Mouse (Mus musculus): Measurements from ENCODE around the gene Man1c1. TPM values are rescaled to one million over a fixed set of nuclear protein-coding genes. Genes with fewer than 3 reads are reported as not detected.
A peak's percentile ranks its signal among the peaks of the same experiment; 100 is the strongest.

The Man1c1 gene
- polyA plus RNA-seq, 1 experiment, result 10.7 TPM

DNA sequence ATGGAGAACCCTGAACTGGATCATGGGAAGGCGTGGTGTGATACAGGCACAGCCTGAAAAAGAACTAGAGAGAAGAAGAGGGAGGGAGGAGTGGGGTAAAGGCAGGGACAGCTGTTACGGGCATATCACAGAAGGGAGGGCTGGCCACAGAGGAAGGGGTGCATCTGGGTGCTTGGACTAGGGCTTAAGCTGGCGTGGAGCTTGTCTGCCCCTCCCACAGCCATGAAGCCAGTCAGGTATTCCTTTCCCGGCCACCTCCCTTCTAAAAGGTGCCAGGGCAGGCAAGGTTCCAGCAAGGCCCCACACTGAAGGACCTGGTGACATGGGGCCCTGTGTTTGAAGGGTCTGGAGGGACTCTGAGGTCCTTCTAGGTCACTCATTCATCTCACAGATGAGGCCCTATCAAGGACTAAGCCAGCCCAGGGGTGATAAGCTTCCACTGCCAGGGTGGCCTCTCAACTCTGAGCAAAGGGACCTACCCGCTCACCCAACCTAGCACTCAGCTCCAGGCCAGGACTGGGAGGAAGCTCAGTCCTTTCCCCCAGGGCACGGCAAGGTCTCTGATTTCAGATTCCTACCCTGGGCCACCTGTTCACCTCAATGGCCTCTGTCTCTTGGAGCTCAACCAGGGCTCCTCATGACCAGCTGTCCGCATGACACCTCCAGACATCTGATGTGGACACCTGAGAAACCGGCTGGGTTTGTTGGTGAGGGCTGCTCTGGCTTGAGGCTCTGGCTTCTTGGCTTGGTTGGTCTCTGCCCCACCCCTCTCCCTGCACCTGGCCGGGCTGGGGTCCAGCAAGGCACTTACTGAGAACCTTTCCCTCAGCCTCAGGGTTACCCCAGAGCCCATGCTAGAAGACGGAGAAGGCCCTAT lies 107.0 kb downstream of the Man1c1 start:
- TF ChIP-seq CTCF (IDR thresholded peaks at IDR 0.05; ENCODE audit: borderline replicate concordance, extremely low read depth, insufficient read depth, insufficient read length) (no peak), POLR2A (IDR thresholded peaks at IDR 0.05; ENCODE audit: borderline replicate concordance, extremely low read depth, insufficient read depth, insufficient read length, poor library complexity, severe bottlenecking) (no peak)
- DNase-seq (ENCODE audit: low read depth), result no peak

DNA sequence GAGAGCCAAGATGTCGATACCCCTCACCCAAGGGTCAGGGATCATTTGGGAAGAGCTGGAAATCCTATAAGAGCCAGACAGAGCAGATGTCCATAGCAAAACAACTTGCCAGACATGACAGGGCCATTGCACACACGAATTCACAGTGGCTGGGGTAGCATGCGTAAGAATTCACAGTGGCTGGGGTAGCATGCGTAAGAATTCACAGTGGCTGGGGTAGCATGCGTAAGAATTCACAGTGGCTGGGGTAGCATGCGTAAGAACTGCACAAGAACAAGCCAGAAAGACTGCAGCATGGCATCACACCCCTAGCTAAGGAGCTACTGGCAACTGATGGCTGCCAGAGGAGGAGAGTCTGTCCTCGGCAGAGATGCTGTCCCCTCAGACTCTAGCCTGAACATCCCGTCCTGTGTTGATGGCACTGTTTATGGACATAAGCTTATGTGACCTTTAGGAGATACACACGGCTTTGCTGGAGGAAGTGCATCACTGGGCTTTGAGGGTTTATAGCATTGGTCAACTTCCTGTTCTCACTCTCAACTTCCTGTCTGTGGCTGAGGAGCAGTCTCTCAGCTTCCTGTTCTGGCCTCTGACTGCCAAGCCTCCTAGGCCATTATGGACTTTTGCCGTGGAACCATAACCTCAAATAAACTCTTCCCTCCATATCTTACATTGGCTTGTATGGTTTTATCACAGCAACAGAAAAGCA lies 109.2 kb downstream of the Man1c1 start:
- DNase-seq (ENCODE audit: low read depth), result no peak
- no peak for TF ChIP-seq CTCF (IDR thresholded peaks at IDR 0.05; ENCODE audit: borderline replicate concordance, extremely low read depth, insufficient read depth, insufficient read length)
- no peak for TF ChIP-seq POLR2A (IDR thresholded peaks at IDR 0.05; ENCODE audit: borderline replicate concordance, extremely low read depth, insufficient read depth, insufficient read length, poor library complexity, severe bottlenecking)

GRCm38 (mm10) chr4:134592442-134592841 lies 111.6 kb downstream of the Man1c1 start:
- no peak for DNase-seq (ENCODE audit: low read depth)
- no peak for TF ChIP-seq POLR2A (IDR thresholded peaks at IDR 0.05; ENCODE audit: borderline replicate concordance, extremely low read depth, insufficient read depth, insufficient read length, poor library complexity, severe bottlenecking)
- no peak for TF ChIP-seq CTCF (IDR thresholded peaks at IDR 0.05; ENCODE audit: borderline replicate concordance, extremely low read depth, insufficient read depth, insufficient read length)

GRCm38 (mm10) chr4:134591506-134592061 lies 112.5 kb downstream of the Man1c1 start:
- no peak for TF ChIP-seq POLR2A (IDR thresholded peaks at IDR 0.05; ENCODE audit: borderline replicate concordance, extremely low read depth, insufficient read depth, insufficient read length, poor library complexity, severe bottlenecking)
- TF ChIP-seq CTCF (IDR thresholded peaks at IDR 0.05; ENCODE audit: borderline replicate concordance, extremely low read depth, insufficient read depth, insufficient read length), result no peak
- peak; percentile 91 for DNase-seq (ENCODE audit: low read depth)

GRCm38 (mm10) chr4:134590227-134590926 lies 113.7 kb downstream of the Man1c1 start:
- TF ChIP-seq POLR2A (IDR thresholded peaks at IDR 0.05; ENCODE audit: borderline replicate concordance, extremely low read depth, insufficient read depth, insufficient read length, poor library complexity, severe bottlenecking) (no peak), CTCF (IDR thresholded peaks at IDR 0.05; ENCODE audit: borderline replicate concordance, extremely low read depth, insufficient read depth, insufficient read length) (peak; percentile 42)
- DNase-seq (ENCODE audit: low read depth), result no peak

DNA sequence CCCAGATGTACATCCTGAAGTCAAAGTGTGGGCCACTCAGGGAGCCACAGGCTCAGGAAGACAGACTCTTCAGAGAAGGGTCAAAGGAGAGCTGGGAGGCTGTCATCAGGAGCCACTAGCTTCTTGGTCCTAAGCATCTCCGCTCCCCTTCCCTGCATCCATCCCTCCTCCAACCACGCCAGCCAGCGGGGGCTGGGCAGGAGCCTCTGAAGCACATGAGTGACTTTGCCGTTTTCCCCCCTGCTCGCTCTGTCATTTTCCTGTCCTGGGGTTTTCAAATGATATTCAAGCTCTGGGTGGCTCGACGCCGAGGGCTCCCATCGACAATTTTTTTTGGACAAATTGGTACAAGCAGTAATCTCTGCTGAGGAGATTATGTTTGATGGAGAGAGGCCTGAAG lies 114.3 kb downstream of the Man1c1 start:
- DNase-seq (ENCODE audit: low read depth), result no peak
- no peak for TF ChIP-seq POLR2A (IDR thresholded peaks at IDR 0.05; ENCODE audit: borderline replicate concordance, extremely low read depth, insufficient read depth, insufficient read length, poor library complexity, severe bottlenecking)
- no peak for TF ChIP-seq CTCF (IDR thresholded peaks at IDR 0.05; ENCODE audit: borderline replicate concordance, extremely low read depth, insufficient read depth, insufficient read length)

DNA sequence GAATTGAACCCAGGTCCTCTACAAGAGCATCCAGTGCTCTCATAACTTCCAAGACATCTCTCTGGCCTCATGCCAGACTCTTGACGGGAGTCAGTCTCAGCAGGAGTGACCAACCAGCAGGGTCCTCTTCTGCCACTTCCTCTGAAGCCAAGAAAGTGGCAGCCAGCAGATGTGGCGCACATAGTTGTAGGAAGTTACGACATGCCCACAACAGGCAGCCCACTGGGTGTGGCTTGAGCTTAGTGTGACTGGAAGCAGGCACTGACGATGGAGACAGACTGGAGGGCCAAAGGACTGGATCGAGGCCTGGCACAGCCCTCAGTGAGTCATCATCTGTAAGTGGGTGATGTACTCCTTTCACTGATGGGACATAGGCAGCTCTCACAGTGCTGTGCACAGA lies 115.1 kb downstream of the Man1c1 start:
- TF ChIP-seq POLR2A (IDR thresholded peaks at IDR 0.05; ENCODE audit: borderline replicate concordance, extremely low read depth, insufficient read depth, insufficient read length, poor library complexity, severe bottlenecking) (no peak), CTCF (IDR thresholded peaks at IDR 0.05; ENCODE audit: borderline replicate concordance, extremely low read depth, insufficient read depth, insufficient read length) (no peak)
- no peak for DNase-seq (ENCODE audit: low read depth)

DNA sequence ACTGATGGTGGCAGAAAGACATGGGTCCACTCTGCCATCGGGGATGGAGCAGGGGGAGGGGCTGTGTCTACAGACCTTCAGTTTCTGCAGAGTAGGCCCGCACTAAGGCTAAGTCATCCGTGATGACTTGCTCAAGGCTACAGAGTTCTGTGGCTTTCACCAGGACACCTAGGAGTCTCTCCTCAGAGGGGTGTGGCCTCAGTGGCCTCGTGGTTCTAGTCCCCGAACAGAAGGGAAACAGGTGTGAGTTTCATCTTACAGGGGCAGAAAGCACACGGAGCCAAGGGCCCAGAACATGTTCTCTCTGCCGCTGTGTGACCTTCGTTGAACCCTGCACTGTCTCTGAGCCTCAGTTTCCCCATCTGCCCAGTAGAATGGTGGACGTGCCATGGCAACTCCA lies 115.8 kb downstream of the Man1c1 start:
- TF ChIP-seq POLR2A (IDR thresholded peaks at IDR 0.05; ENCODE audit: borderline replicate concordance, extremely low read depth, insufficient read depth, insufficient read length, poor library complexity, severe bottlenecking) (no peak), CTCF (IDR thresholded peaks at IDR 0.05; ENCODE audit: borderline replicate concordance, extremely low read depth, insufficient read depth, insufficient read length) (no peak)

GRCm38 (mm10) chr4:134587636-134588197 lies 116.4 kb downstream of the Man1c1 start:
- TF ChIP-seq CTCF (IDR thresholded peaks at IDR 0.05; ENCODE audit: borderline replicate concordance, extremely low read depth, insufficient read depth, insufficient read length) (no peak), POLR2A (IDR thresholded peaks at IDR 0.05; ENCODE audit: borderline replicate concordance, extremely low read depth, insufficient read depth, insufficient read length, poor library complexity, severe bottlenecking) (no peak)
- no peak for DNase-seq (ENCODE audit: low read depth)

More for the DNA sequence above, 115.8 kb downstream of the Man1c1 start:
- DNase-seq (ENCODE audit: low read depth), result no peak

GRCm38 (mm10) chr4:134586631-134587030 lies 117.5 kb downstream of the Man1c1 start:
- no peak for DNase-seq (ENCODE audit: low read depth)
- TF ChIP-seq POLR2A (IDR thresholded peaks at IDR 0.05; ENCODE audit: borderline replicate concordance, extremely low read depth, insufficient read depth, insufficient read length, poor library complexity, severe bottlenecking), result no peak
- TF ChIP-seq CTCF (IDR thresholded peaks at IDR 0.05; ENCODE audit: borderline replicate concordance, extremely low read depth, insufficient read depth, insufficient read length), result no peak

Measured in brain, embryonic 14.5 days (tissue).